In the genomic region with DNA sequence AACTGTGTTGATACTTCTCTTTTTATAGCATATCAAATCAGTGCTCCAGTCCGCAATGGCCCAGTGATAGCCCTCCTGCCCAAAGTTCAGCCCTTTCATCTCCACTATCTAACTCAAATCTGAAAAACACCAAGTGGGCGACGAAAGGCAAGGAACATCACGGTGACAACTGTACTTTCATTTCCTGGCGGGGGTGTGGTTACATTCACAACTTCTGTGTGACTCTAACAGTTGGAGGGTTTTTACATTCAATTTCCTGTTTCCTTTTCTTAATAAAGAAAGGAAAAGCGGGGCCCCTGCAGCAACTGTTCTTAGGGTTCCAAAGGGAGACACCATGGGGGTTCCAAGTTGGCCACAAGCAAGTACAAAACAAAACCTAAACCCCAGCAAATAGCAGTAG, we compare ENCODE assay signal across 8 mouse cellular contexts. TPM values are rescaled to one million over a fixed set of nuclear protein-coding genes. Genes with fewer than 3 reads are reported as not detected.
DNase-seq lines count a peak whose midpoint lies in the region; ATAC-seq lines count a peak whose summit lies in the region.

No protein-coding gene starts in this region.

- peaks cover 12% of the 10 kb centered on the region for H3K4me1 ChIP-seq in limb, embryonic 10.5 days

- peak; percentile 77 for ATAC-seq in CD4-positive, CD25-positive, alpha-beta regulatory T cell, adult 4 months
- peak; percentile 65; the same call in 1 of the 2 replicates for ATAC-seq in monocyte, adult 5-6 weeks (replicated peaks; ENCODE audit: insufficient number of reproducible peaks, low FRiP score, low TSS enrichment, poor library complexity, severe bottlenecking)

- DNase-seq in 416B (ENCODE audit: low read depth): peak; percentile 63
- DNase-seq in limb, embryonic 10.5 days (ENCODE audit: low spot score): no peak
- no peak for DNase-seq in adrenal gland, adult 2 months
- no peak for DNase-seq in ovary, adult 18-20 months (ENCODE audit: low spot score)
- no peak for DNase-seq in cerebellum, postnatal 14 days
- DNase-seq in frontal cortex, adult 2 months (ENCODE audit: extremely low spot score in 1 of 2, low spot score in 1 of 2): no peak

- 46% methylated on average over 6 of the region's 6 CpGs for WGBS in limb, embryonic 10.5 days

- no peaks in the 10 kb centered on the region for H3K27me3 ChIP-seq in limb, embryonic 10.5 days (ENCODE audit: low read depth, poor library complexity, severe bottlenecking)

- H3K27ac ChIP-seq in limb, embryonic 10.5 days: peak overlapping the region; percentile 28; the same call in 1 of the 2 replicates

- no peaks in the 10 kb centered on the region for H3K9me3 ChIP-seq in limb, embryonic 10.5 days (replicated peaks)

- no peak overlapping the region for H3K4me3 ChIP-seq in limb, embryonic 10.5 days

- H3K36me3 ChIP-seq in limb, embryonic 10.5 days: no peaks in the 10 kb centered on the region

RNA-seq across cellular contexts. Expression of a gene that starts 29.0 kb away (rescaled TPM):
- polyA plus RNA-seq in CD4-positive, CD25-positive, alpha-beta regulatory T cell, adult 4 months (2017; shearing (Covaris generic)): 10 to 100 TPM; 11.3 to 39.0 TPM
- polyA plus RNA-seq in limb, embryonic 10.5 days (2016; fragmentation: Nextera tagmentation; extraction: Ambion mirVana): 0.76 and 0.80 TPM in 2 replicates
- total RNA-seq in monocyte, adult 5-6 weeks (2017): 138 to 560 TPM (median 216 TPM) in 3 replicates
- total RNA-seq in adrenal gland, adult 2 months (2021): 10 to 100 TPM in 1 of 2 experiments, 1 to 10 TPM in 1; 3.1 to 16.7 TPM
- polyA plus RNA-seq in adrenal gland, adult 2 months (2012; rRNA removed): 3.9 and 4.9 TPM in 2 replicates
- 38.0 and 106 TPM in 2 replicates for polyA plus RNA-seq in frontal cortex, adult 2 months (2012; rRNA removed)
